In the genomic region with DNA sequence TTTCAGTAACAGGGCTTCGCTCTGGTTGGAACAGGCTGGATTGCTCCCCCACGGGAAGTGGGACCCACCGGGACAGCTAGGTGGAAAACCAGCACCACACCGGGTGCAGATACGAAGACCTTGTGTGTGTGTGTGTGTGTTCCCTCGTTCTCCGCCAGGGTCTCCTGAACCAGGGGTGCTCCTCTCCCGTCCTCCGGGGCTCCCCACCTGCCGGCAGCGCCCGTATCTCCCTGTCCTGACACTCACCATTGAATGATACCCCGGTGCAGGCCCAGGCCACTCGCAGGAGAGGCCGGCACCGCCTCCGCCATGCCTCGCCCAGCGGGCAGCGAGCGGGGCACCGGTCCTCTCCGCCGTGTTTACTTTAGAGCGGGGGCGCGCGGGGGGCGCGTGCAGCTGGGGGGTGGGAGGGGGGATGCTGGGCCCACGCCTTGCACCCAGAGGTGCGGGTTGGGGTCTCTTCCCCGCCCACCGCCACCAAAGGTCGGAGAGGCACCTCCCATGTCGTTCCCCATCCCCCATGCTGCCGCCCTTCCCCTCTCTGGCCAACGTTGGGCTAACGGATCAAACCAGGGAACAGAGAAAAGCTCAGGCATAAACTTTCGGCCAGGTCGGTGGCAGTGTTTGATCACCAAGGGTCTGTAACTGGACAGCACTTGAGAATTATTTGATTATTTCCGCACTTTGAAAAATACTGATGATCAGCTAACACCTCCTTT, we compare ENCODE assay signal across 8 mouse cellular contexts. TPM values are rescaled to one million over a fixed set of nuclear protein-coding genes. Genes with fewer than 3 reads are reported as not detected.
A peak's percentile ranks its signal among the peaks of the same experiment; 100 is the strongest.
DNase-seq lines count a peak whose midpoint lies in the region; ATAC-seq and TF ChIP-seq lines count a peak whose summit lies in the region.

A gene (minus strand): TSS at position 366 of the 719 bp plus-strand sequence.

- 0 out of 2 replicates have a peak, but pooled peaks cover 3% of the 10 kb centered on the region for H3K4me1 ChIP-seq in thymus, adult 2 months (replicated peaks; ENCODE audit: control insufficient read depth, insufficient read depth, low read length)

- intact Hi-C loops in heart, postnatal 10 days (cut with DNase I), result loop anchor here (1.0 kb wide), 1 partner anchor 12 kb away; no protein-coding TSS in a partner anchor

- ATAC-seq in CD4-positive, CD25-positive, alpha-beta regulatory T cell, adult 4 months, result no peak

- no peaks in the 10 kb centered on the region for H3K27me3 ChIP-seq in thymus, adult 2 months (ENCODE audit: control insufficient read depth, insufficient read depth, low read length)

- DNase-seq in CD4-positive, CD25-positive, alpha-beta regulatory T cell, adult 2 months (ENCODE audit: low read depth, low spot score), result peak; percentile 15
- no peak for DNase-seq in thymus, adult 2 months
- DNase-seq in thymus, adult 18-20 months, result no peak
- peak; percentile 43 to 50 for DNase-seq in heart, postnatal 10 days
- peak; percentile 35 for DNase-seq in lung, postnatal 10 days
- DNase-seq in MN1 (ENCODE audit: low spot score), result no peak
- no peak for DNase-seq in thymus, postnatal 25 days

- WGBS in thymus, adult 2 months, result 66% methylated on average over 42 of the region's 42 CpGs

- no peak for TF ChIP-seq POLR2A in thymus, adult 2 months (IDR thresholded peaks at IDR 0.05; ENCODE audit: control insufficient read depth, extremely low read depth, insufficient read depth, low read length, poor library complexity)

- H3K4me3 ChIP-seq in thymus, adult 2 months (ENCODE audit: control insufficient read depth, insufficient read depth, low read length), result peak within 1 kb of the TSS; percentile 42

- H3K36me3 ChIP-seq in thymus, adult 2 months (ENCODE audit: control insufficient read depth, insufficient read depth, low read length), result no peaks in the 10 kb centered on the region

- no peak within 1 kb of the TSS for H3K27ac ChIP-seq in thymus, adult 2 months (ENCODE audit: control insufficient read depth, insufficient read depth, low read length)

- TF ChIP-seq CTCF in thymus, adult 2 months (IDR thresholded peaks at IDR 0.05; ENCODE audit: borderline replicate concordance, control insufficient read depth, extremely low read depth, insufficient read depth, low read length, poor library complexity), result 0 out of 2 replicates have a peak, but pooled peaks have one; percentile 21

RNA-seq across cellular contexts. Expression of the gene that starts here (rescaled TPM):
- polyA plus RNA-seq in CD4-positive, CD25-positive, alpha-beta regulatory T cell, adult 4 months (2017; shearing (Covaris generic)), result not detected
- 0.15 and 0.19 TPM in 2 replicates for polyA plus RNA-seq in thymus, adult 2 months (2012; rRNA removed)
- under 1 TPM; 0.53 to 0.55 TPM for total RNA-seq in heart, postnatal 10 days (2021)

Comparison
In these comparisons a context has a peak if more than half of its experiments do, and no peak if none do; other contexts are left out.
1. Peak in DNase-seq in heart, postnatal 10 days; RNA of the gene not detected or under 1 TPM.
2. DNase-seq: peak in CD4-positive, CD25-positive, alpha-beta regulatory T cell, adult 2 months (single experiment) and lung, postnatal 10 days (single experiment); none in thymus, adult 2 months (single experiment), thymus, adult 18-20 months (0 of 2), MN1 (single experiment) and thymus, postnatal 25 days (single experiment).